Mouse (Mus musculus) urinary bladder, adult 2 months (tissue): Measurements from ENCODE around the gene Gm49403. TPM values are rescaled to one million over a fixed set of nuclear protein-coding genes. Genes with fewer than 3 reads are reported as not detected.

Experiments used
- DNase-seq: peaks from one replicate; pipeline ENCODE4 v3.0.0; 2022; ENCODE audit warnings: low spot score
- polyA plus RNA-seq: library from polyadenylated mRNA; depleted of rRNA; stranded (reverse); fragments of >200 nt; gene quantifications from 2 replicates; pipeline ENCODE4 v1.2.3, GENCODE M21; 2012; rRNA removed

The Gm49403 gene
- polyA plus RNA-seq, 1 experiment, result not detected

GRCm38 (mm10) chr19:8911810-8912209 is 28.1 kb downstream of the Gm49403 start:
- DNase-seq, result no peak

DNA sequence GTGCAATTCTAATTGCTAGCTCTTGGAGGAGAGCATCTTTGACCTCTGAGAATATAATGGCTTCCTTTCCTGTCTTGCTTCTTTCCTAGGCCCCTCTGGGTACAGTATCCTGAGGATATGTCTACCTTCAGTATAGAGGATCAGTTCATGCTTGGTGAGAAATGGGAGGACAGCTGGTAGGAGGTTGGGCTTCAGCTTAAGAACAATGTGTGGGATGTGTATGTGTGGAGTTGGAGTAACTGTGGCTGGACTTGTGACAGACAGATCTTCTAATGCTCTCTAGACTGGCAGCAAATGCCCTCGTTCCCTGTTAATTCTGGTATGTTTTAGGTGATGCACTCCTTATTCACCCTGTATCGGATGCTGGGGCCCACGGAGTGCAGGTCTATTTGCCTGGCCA is 30.5 kb downstream of the Gm49403 start:
- DNase-seq, result no peak

GRCm38 (mm10) chr19:8919000-8919399 is 35.3 kb downstream of the Gm49403 start:
- DNase-seq, result no peak

DNA sequence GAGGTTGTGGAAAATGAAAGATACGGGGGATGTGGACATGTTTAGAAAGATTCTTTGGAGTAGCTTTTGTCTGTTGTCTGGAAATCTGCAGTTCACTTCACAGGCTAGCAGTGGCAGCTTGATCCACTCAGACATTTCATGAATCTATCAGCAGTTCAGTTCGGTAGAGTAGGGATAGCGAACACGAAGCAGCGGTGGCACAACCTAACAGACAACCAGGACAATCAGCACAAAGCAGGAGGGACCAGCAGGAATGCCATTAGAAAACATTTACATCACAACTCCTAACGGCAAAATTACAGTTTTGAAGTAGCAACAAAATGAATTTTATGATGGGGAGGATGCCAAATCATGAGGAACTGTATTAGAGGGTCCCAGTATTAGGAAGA is 35.9 kb downstream of the Gm49403 start:
- DNase-seq, result no peak

- DNase-seq, result peak; percentile 89
Observed at GRCm38 (mm10) chr19:8920073-8920736, 36.5 kb downstream of the Gm49403 start, which contains the start of gene B3gat3. B3gat3 (plus strand) TSS chr19:8920374.

DNA sequence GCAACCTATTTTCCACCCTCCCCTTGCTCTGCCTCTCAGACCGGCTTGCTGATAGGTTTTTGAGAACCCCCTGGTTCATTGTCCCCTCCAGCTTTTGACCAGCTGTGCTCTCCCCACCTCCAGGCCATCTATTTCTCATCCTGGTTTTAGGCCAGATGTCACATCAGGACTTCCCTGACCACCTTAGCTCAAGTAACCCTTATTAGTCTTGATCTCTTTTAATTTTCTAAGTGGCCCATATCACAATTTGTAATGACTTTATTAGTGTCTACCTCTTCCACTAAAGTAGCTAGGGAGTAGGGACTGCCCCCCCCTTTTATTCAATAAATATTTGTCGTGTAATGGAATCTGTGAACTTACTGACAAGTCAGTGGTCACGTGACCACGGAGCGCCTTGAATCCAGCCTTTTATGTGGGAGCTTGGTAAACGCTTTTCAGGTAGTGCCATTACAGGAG is 37.1 kb downstream of the Gm49403 start:
- DNase-seq, result no peak

- DNase-seq, result no peak
Observed at GRCm38 (mm10) chr19:8921741-8922140, 38.0 kb downstream of the Gm49403 start.

GRCm38 (mm10) chr19:8926766-8927165 is 43.0 kb downstream of the Gm49403 start:
- no peak for DNase-seq

DNA sequence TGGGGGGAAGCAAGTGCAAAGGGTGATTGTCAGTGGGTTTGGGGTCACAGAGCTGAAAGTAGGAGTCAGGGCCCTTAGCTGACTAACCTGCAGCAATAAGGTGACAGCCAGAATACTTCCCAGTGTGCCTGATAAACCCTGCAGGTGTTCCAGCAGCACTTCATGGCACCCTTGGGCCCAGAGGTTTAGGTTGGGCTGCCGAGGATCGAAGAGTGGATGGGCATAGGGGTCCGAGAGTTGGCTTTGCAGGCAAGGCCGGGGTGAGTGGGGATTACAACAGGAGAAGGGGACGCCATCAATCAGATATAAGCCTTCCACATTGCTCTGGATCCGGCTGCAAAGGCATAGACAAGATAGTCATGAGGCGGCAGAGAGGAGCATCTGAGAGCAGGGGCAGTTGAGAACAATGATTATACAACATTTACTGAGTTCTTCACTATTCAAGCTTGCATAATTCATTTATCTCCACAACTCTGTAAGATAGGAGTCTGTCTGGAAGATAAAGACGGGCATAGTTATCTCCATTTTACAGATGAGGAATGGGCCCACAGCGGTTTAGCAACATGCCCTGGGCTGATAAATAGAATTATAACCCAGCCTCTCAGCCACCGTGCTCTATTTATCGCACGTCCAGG is 44.3 kb downstream of the Gm49403 start:
- no peak for DNase-seq

- peak; percentile 51 for DNase-seq
Observed at GRCm38 (mm10) chr19:8928689-8929223, 45.0 kb downstream of the Gm49403 start.

DNA sequence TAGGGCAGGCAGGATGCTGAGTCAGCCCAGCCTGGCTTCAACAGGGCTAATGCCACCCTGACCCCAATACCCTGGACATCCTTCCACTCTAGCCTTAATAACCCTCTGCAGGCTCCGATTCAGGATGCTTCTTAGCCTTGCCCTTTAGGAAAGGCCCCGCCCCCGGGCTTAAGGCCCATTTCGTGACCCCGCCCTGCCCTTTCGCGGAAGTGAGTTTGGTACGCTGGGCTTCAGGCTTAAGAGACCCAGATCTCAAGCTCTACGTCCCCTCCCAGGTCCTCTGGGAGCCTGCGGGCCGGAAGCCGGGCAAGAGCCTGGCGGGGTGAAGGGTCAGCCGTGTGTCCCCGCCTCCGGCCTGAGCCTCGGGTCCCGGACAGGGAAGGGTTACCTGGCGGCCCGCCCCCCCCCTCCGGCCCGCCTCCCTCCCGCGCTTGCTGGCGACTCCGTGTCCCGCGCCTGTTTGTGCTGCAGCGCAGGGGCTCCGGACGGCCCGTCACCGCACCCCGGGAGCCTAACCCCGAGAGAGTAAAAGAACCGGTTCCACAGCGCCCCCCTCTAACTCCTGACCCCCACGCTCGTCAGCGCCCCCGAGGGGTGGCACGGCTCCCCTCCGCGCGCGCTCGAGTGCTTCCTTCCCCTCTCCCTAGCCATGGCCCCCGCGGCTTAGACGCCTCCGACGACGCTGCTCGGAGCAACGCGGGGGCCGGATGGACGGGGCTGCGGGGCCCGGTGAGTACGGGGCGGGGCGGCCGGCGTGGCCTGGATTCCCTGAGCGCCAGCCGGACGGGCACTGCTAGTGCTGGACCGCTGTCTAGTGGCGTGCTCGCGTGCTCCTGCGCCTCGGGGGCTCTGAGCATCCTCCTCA is 45.7 kb downstream of the Gm49403 start, which contains the start of the genes Rom1 and Eml3:
Gene Rom1, minus strand, starts transcription at position 133 of the 865 bp plus-strand sequence.
Gene Eml3, plus strand, starts transcription at position 329 of the 865 bp plus-strand sequence.
- DNase-seq, result peak; percentile 77

DNA sequence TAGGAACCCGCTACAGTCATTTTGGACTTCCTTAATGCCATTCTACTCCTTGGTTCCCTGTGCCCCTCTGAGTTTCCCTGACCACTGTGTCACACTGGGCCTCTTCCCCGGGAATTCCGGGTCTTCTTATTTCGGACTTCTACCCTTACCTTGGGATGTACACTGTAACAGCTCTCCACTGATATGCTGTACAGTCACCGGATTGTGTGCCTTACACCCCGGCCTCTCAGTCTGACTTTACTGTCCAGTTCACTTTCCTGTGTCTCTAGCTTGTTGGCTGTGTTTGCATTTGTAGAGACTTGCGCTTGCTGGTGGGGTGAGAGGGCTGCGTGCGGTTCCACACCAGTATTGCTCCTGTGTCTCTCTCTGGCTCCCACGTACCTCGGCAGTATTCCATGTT is 46.4 kb downstream of the Gm49403 start:
- DNase-seq, result no peak

- DNase-seq, result no peak
Observed at GRCm38 (mm10) chr19:8930771-8931170, 47.0 kb downstream of the Gm49403 start.

GRCm38 (mm10) chr19:8936736-8937135 is 53.0 kb downstream of the Gm49403 start:
- no peak for DNase-seq

Other genes starting within 250 kb of the Gm49403 start
- 0.04 and 0.06 TPM in 2 replicates for gene Chrm1, start 220.1 kb upstream of the Gm49403 start, polyA plus RNA-seq
- 103 and 115 TPM in 2 replicates for gene Slc3a2, start 160.6 kb upstream of the Gm49403 start, polyA plus RNA-seq
- gene Wdr74, start 148.1 kb upstream of the Gm49403 start, polyA plus RNA-seq, result 37.9 and 45.9 TPM in 2 replicates
- 0.19 and 0.28 TPM in 2 replicates for gene 1700092M07Rik, start 143.2 kb upstream of the Gm49403 start, polyA plus RNA-seq
- 96.5 and 99.1 TPM in 2 replicates for gene Stx5a, start 142.5 kb upstream of the Gm49403 start, polyA plus RNA-seq
- 196 and 275 TPM in 2 replicates for gene Nxf1, start 126.9 kb upstream of the Gm49403 start, polyA plus RNA-seq
- gene Tmem223, start 112.9 kb upstream of the Gm49403 start, polyA plus RNA-seq, result 97.8 and 112 TPM in 2 replicates
- gene Tmem179b, start 109.5 kb upstream of the Gm49403 start, polyA plus RNA-seq, result 56.9 and 88.4 TPM in 2 replicates
- gene Taf6l, start 97.5 kb upstream of the Gm49403 start, polyA plus RNA-seq, result 7.7 and 8.4 TPM in 2 replicates
- 63.3 and 81.5 TPM in 2 replicates for gene Polr2g, start 85.4 kb upstream of the Gm49403 start, polyA plus RNA-seq
- gene Zbtb3, start 81.4 kb upstream of the Gm49403 start, polyA plus RNA-seq, result 2.1 and 2.5 TPM in 2 replicates
- gene Ttc9c, start 64.6 kb upstream of the Gm49403 start, polyA plus RNA-seq, result 26.9 and 33.1 TPM in 2 replicates
- gene Hnrnpul2, start 63.9 kb upstream of the Gm49403 start, polyA plus RNA-seq, result 60.7 and 73.9 TPM in 2 replicates
- gene AC129217.1, start 54.2 kb upstream of the Gm49403 start, polyA plus RNA-seq, result 0.40 and 1.5 TPM in 2 replicates
- 66.7 and 71.0 TPM in 2 replicates for gene Bscl2, start 46.5 kb upstream of the Gm49403 start, polyA plus RNA-seq
- 0.29 and 0.44 TPM in 2 replicates for gene Gng3, start 44.7 kb upstream of the Gm49403 start, polyA plus RNA-seq
- gene Lrrn4cl, start 33.2 kb upstream of the Gm49403 start, polyA plus RNA-seq, result 18.6 and 20.9 TPM in 2 replicates
- gene Ubxn1, start 12.4 kb upstream of the Gm49403 start, polyA plus RNA-seq, result 175 and 179 TPM in 2 replicates
- gene Uqcc3, start 3.0 kb upstream of the Gm49403 start, polyA plus RNA-seq, result 74.7 and 77.6 TPM in 2 replicates
- gene Lbhd1, start 198 bp upstream of the Gm49403 start, polyA plus RNA-seq, result 3.1 and 4.9 TPM in 2 replicates
- 56.1 and 65.1 TPM in 2 replicates for gene 1810009A15Rik, start 4.9 kb downstream of the Gm49403 start, polyA plus RNA-seq
- 0.10 TPM in 1 of 2 replicates, not detected in the other for gene Gm49416, start 5.0 kb downstream of the Gm49403 start, polyA plus RNA-seq
- gene Ints5, start 9.1 kb downstream of the Gm49403 start, polyA plus RNA-seq, result 15.5 and 16.3 TPM in 2 replicates
- gene Ganab, start 14.1 kb downstream of the Gm49403 start, polyA plus RNA-seq, result 98.1 and 104 TPM in 2 replicates
- gene B3gat3, start 36.4 kb downstream of the Gm49403 start, polyA plus RNA-seq, result 57.9 and 80.8 TPM in 2 replicates
- 9.4 and 12.3 TPM in 2 replicates for gene Rom1, start 45.4 kb downstream of the Gm49403 start, polyA plus RNA-seq
- 40.5 and 45.3 TPM in 2 replicates for gene Eml3, start 45.6 kb downstream of the Gm49403 start, polyA plus RNA-seq
- 29.9 and 47.6 TPM in 2 replicates for gene Mta2, start 57.9 kb downstream of the Gm49403 start, polyA plus RNA-seq
- 21.8 and 24.1 TPM in 2 replicates for gene Tut1, start 69.9 kb downstream of the Gm49403 start, polyA plus RNA-seq
- 398 and 489 TPM in 2 replicates for gene Eef1g, start 83.1 kb downstream of the Gm49403 start, polyA plus RNA-seq
- gene Ahnak, start 105.4 kb downstream of the Gm49403 start, polyA plus RNA-seq, result 126 and 168 TPM in 2 replicates
- gene Scgb1a1, start 204.0 kb downstream of the Gm49403 start, polyA plus RNA-seq, result 0.23 TPM in 1 of 2 replicates, not detected in the other